Mouse (Mus musculus) heart, adult 2 months (tissue): Measurements from ENCODE around the gene Znrf1. TPM values are rescaled to one million over a fixed set of nuclear protein-coding genes. Genes with fewer than 3 reads are reported as not detected.

ENCODE experiments used
- DNase-seq, 2 experiments: peaks; one replicate each; pipeline ENCODE4 v3.0.0; 2021
- H3K27ac ChIP-seq: fragments of 200-600 bp; 2 replicates; pipeline ENCODE4 v1.8.1; 2022
- H3K27me3 ChIP-seq: fragments of 200-500 bp; 2 replicates; pipeline ENCODE4 v1.6.1; 2012; ENCODE audit warnings: mild to moderate bottlenecking, low read length, inconsistent platforms, mixed read lengths; ENCODE audit not compliant: control insufficient read depth, insufficient read depth
- H3K36me3 ChIP-seq: fragments of 200-500 bp; 2 replicates; pipeline ENCODE4 v1.6.1; 2012; ENCODE audit warnings: low read length, inconsistent platforms; ENCODE audit not compliant: control insufficient read depth, insufficient read depth
- H3K4me1 ChIP-seq: fragments of 200-500 bp; 2 replicates; pipeline ENCODE4 v1.6.1; 2011; ENCODE audit warnings: low read length; ENCODE audit not compliant: control insufficient read depth, insufficient read depth
- H3K4me3 ChIP-seq: fragments of 200-600 bp; 2 replicates; pipeline ENCODE4 v1.8.1; 2022
- H3K79me2 ChIP-seq: fragments of 200-500 bp; replicated peaks from 2 replicates; pipeline ENCODE4 v1.6.1; 2012; ENCODE audit warnings: mild to moderate bottlenecking, inconsistent platforms, low read length, moderate library complexity, mixed read lengths; ENCODE audit not compliant: control insufficient read depth, insufficient read depth
- H3K9ac ChIP-seq: fragments of 200-500 bp; 2 replicates; pipeline ENCODE4 v1.6.1; 2012; ENCODE audit warnings: low read depth, mild to moderate bottlenecking, control low read depth, inconsistent platforms, low read length, mixed read lengths
- CTCF ChIP-seq: fragments of 200-600 bp; IDR thresholded peaks from 2 replicates; pipeline ENCODE4 v1.8.1; 2022; ENCODE audit warnings: antibody characterized with exemption, mild to moderate bottlenecking, moderate library complexity
- EP300 ChIP-seq: fragments of 200-500 bp; IDR thresholded peaks from 2 replicates; pipeline ENCODE4 v1.6.1; 2011; ENCODE audit warnings: low read depth, low read length, control low read depth; ENCODE audit not compliant: insufficient read depth
- POLR2A ChIP-seq: fragments of 200-500 bp; IDR thresholded peaks from 2 replicates; pipeline ENCODE4 v1.6.1; 2011; ENCODE audit warnings: mild to moderate bottlenecking, low read depth, low read length, control low read depth; ENCODE audit not compliant: insufficient read depth
- WGBS: fragments of 180-500 bp; shearing (Covaris S2); methylation state at CpG from one replicate; pipeline ENCODE4 v1.1.7; 2018; 5-methylcytosine and 5-hydroxymethylcytosine counted together
- intact Hi-C: fragments of 180-260 bp; cut with DNase I; formaldehyde crosslinking; loops from one replicate; pipeline ENCODE4 v1.15.1; 2025
- polyA plus RNA-seq: library from polyadenylated mRNA; depleted of rRNA; stranded (reverse); fragments of >200 nt; gene quantifications from 2 replicates; pipeline ENCODE4 v1.2.3, GENCODE M21; 2012
- total RNA-seq, 2 experiments: library from RNA; stranded (reverse); gene quantifications; 2 replicates each; pipeline ENCODE4 v1.2.3; 2021

Znrf1 gene
- total and polyA plus RNA-seq, 3 experiments: 54.7 to 66.7 (median 59.0) TPM

DNA sequence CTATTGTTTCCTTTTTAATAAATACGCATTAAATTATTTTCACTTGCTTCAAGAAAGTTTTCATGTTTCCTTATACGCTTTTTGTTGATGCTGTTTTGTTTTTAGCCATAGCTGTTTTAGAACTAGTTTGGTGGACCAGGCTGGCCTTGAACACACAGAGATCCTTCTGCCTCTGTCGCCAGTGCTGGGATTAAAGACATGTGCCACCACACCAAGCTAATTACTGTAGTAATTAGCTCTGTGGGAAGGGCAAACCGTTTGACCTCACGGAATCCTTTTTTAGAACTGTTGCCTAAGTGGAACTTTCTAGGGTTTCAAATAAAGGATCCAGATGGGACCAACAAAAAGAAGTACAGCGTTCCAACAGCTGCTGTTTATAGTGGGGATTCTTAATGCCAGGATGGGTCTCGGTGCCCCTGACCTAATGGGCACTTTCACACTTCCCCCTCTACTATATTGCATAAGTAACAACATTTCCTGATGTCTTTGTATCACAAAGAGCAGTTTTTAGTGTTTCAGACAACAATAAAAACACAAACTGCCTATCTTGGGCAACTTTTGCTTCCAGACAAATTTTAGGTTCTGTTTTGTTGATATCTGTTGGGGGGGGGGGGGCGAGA, 15.7 kb downstream of the Znrf1 start:
- Histone ChIP-seq H3K9ac (0 out of 2 replicates have a peak overlapping the region, but pooled peaks have one; percentile 33), H3K27ac (peak overlapping the region; percentile 60), H3K36me3 (peaks cover 37% of the 10 kb centered on the region), H3K4me1 (peaks cover 23% of the 10 kb centered on the region), H3K4me3 (no peak overlapping the region), H3K79me2 (peaks cover 5% of the 10 kb centered on the region), H3K27me3 (no peaks in the 10 kb centered on the region)
- 43% methylated on average over 8 of the region's 8 CpGs for WGBS
- TF ChIP-seq POLR2A: no peak
- no peak for TF ChIP-seq CTCF
- no peak for TF ChIP-seq EP300
- DNase-seq: no peak
- intact Hi-C loops: loop anchor here (2.0 to 5.0 kb wide), 2 partner anchors 15 to 46 kb away; partner anchors contain the start of gene Znrf1

DNA sequence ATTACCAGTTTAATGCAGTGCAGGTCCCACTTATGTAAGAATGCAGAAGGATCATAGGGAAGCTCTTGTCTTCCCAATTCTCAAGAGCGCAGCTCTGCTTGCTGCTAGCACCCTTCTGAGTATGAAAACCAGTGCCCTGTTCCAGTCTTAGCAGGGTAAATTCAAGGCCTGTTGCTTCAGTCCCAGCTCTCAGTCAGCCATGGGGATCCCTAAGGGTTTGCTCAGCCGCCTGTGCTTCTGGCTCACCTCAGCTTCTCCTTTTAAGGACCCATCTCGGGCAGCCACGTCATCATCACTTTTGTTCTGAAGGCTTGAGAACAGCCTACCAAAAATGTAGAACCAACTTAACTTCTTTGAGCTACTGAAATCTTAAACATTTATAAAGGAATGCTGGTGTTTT, 25.9 kb downstream of the Znrf1 start:
- 30% methylated on average over 4 of the region's 4 CpGs for WGBS
- H3K9ac ChIP-seq: no peak overlapping the region
- TF ChIP-seq CTCF (no peak), EP300 (no peak), POLR2A (no peak)
- H3K27me3 ChIP-seq: no peaks in the 10 kb centered on the region
- intact Hi-C loops: no loop called here
- H3K4me1 ChIP-seq: peaks cover 23% of the 10 kb centered on the region
- peak in 1 of 2 experiments; percentile 50 for DNase-seq
- H3K36me3 ChIP-seq: peaks cover 38% of the 10 kb centered on the region
- H3K79me2 ChIP-seq: peaks cover 7% of the 10 kb centered on the region
- H3K27ac ChIP-seq: peak overlapping the region; percentile 18; the same call in 1 of the 2 replicates
- H3K4me3 ChIP-seq: no peak overlapping the region

GRCm38 (mm10) chr8:111562274-111562803, 26.4 kb downstream of the Znrf1 start:
- H3K79me2 ChIP-seq: peaks cover 7% of the 10 kb centered on the region
- TF ChIP-seq POLR2A (no peak), EP300 (no peak), CTCF (no peak)
- no peak for DNase-seq
- WGBS: 79% methylated on average over 5 of the region's 5 CpGs
- H3K4me3 ChIP-seq: no peak overlapping the region
- H3K4me1 ChIP-seq: peaks cover 23% of the 10 kb centered on the region
- no peak overlapping the region; the same call in 1 of the 2 replicates for H3K27ac ChIP-seq
- intact Hi-C loops: no loop called here
- no peaks in the 10 kb centered on the region for H3K27me3 ChIP-seq
- no peak overlapping the region for H3K9ac ChIP-seq
- peaks cover 38% of the 10 kb centered on the region for H3K36me3 ChIP-seq

- TF ChIP-seq CTCF (no peak), POLR2A (no peak)
- 97% methylated on average over 5 of the region's 5 CpGs for WGBS
- Histone ChIP-seq H3K9ac (no peak overlapping the region), H3K27me3 (no peaks in the 10 kb centered on the region), H3K79me2 (peaks cover 8% of the 10 kb centered on the region), H3K27ac (no peak overlapping the region), H3K4me3 (no peak overlapping the region), H3K36me3 (peaks cover 41% of the 10 kb centered on the region), H3K4me1 (peaks cover 23% of the 10 kb centered on the region)
- intact Hi-C loops: no loop called here
- no peak for DNase-seq
Measured at GRCm38 (mm10) chr8:111563075-111563474, 27.2 kb downstream of the Znrf1 start.

GRCm38 (mm10) chr8:111563687-111564086, 27.8 kb downstream of the Znrf1 start:
- no peak for DNase-seq
- intact Hi-C loops: no loop called here
- no peak overlapping the region for H3K27ac ChIP-seq
- H3K9ac ChIP-seq: no peak overlapping the region
- peaks cover 35% of the 10 kb centered on the region for H3K36me3 ChIP-seq
- no peaks in the 10 kb centered on the region for H3K27me3 ChIP-seq
- H3K4me1 ChIP-seq: peaks cover 25% of the 10 kb centered on the region
- H3K79me2 ChIP-seq: peaks cover 9% of the 10 kb centered on the region
- WGBS: 84% methylated on average over 4 of the region's 4 CpGs
- no peak for TF ChIP-seq EP300
- TF ChIP-seq CTCF: no peak
- no peak for TF ChIP-seq POLR2A
- no peak overlapping the region for H3K4me3 ChIP-seq

GRCm38 (mm10) chr8:111564093-111564492, 28.2 kb downstream of the Znrf1 start:
- peaks cover 33% of the 10 kb centered on the region for H3K36me3 ChIP-seq
- peaks cover 22% of the 10 kb centered on the region for H3K4me1 ChIP-seq
- no peak for TF ChIP-seq POLR2A
- TF ChIP-seq EP300: no peak
- no peak for TF ChIP-seq CTCF
- H3K27ac ChIP-seq: no peak overlapping the region
- no peak for DNase-seq
- H3K4me3 ChIP-seq: no peak overlapping the region
- intact Hi-C loops: no loop called here
- WGBS: 68% methylated on average over 2 of the region's 2 CpGs
- no peak overlapping the region for H3K9ac ChIP-seq
- peaks cover 9% of the 10 kb centered on the region for H3K79me2 ChIP-seq
- no peaks in the 10 kb centered on the region for H3K27me3 ChIP-seq
